Mouse (Mus musculus) MEL-GATA-1-ER (cell line): Measurements from ENCODE around the gene 4930452B06Rik.

Source experiments
- DNase-seq: peaks from one replicate; pipeline ENCODE4 v3.0.0-alpha.2; 2012; ENCODE audit warnings: low read depth; ENCODE audit errors: extremely low read depth

4930452B06Rik gene

DNA sequence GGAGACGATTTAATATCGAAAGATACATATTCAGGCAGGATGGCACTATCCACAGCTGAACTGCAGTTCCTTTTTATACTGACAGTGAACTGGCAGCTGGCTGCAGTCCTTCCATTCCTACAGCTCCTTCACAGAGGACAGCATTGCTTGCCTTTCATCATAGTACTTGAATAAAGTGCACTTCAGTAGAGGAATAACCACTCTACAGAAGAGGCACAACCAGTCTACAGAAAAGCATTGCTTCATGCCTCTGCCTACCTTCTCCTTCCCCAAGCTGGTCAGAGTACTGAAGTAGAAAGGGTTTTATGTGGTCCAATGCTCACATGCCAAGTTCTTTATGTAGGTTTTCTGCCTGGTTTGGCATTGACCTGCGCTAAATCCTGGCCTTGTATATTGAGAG is 130.0 kb downstream of the 4930452B06Rik start:
- no peak for DNase-seq

GRCm38 (mm10) chr14:8525232-8525631 is 140.8 kb downstream of the 4930452B06Rik start:
- DNase-seq = no peak

GRCm38 (mm10) chr14:8517681-8518080 is 148.4 kb downstream of the 4930452B06Rik start:
- no peak for DNase-seq

GRCm38 (mm10) chr14:8514071-8514470 is 152.0 kb downstream of the 4930452B06Rik start:
- no peak for DNase-seq

DNA sequence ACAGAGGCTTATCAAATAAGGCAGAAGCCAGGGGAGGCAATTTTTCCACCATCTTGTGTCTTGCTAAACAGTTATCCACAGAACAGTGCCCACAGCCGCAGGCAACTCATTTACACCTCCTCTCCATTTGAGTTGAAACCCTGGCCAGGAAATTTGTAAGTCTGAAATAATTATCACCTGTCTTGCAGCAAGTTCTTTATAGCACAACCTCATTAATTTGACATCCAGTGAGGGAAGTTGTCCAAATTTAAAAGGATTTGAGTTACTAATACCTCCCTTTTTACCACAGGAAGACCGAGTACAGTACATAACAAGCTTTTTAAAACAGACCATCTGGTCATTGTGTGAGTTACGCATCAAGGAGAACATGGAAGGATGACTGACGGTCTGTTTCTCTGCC is 154.8 kb downstream of the 4930452B06Rik start:
- no peak for DNase-seq

DNA sequence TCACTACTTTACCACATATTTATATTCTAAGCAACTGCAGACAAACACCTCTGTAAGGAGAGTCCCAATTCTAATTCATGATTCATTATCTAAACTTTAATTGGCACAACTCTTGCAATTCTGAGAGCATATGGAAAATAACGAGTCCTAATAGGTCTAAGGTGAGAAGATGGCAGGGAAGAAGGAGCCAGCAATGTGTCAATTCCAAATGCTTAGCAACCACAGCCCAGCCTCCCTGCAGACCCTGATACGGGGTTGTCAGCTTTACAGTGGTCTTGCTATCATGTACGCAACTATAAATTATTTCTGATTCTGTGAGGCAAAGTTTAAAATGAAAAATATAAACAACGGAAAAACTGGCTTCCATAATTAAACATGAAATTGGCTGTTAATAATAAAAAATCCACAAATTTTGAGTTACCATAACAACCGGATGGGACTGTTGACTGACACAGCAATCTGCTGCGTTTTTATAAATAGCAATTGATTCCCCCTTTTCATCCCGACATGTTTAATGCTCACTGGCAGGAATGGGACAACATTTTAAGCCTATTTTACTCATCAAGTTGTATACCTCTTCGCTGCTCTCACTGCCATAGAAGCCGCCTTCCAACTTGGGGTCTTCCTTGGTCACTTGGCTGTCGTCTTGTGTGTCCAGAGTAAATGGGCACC is 155.6 kb downstream of the 4930452B06Rik start:
- no peak for DNase-seq

GRCm38 (mm10) chr14:8508669-8509068 is 157.4 kb downstream of the 4930452B06Rik start:
- no peak for DNase-seq

DNA sequence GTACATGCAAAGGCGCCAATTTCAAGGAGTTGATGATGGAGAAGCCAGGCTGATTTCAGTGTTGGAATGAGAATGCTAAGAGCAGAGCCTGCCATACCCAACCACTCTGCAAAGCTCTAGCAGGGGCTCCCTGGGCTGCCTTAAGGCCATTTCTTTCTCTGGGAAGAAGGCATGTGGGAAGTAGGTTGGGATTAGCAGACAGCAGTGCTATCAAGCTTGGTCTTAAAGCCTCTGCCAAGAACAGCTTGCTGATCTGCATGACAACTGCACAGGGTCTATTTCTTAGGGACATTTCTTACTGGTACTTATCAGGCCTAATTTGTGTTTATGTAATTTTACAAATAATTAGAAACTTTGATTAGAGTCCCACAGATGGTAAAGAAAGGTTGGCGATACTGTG is 161.8 kb downstream of the 4930452B06Rik start:
- DNase-seq = no peak

GRCm38 (mm10) chr14:8503345-8503744 is 162.7 kb downstream of the 4930452B06Rik start:
- DNase-seq = no peak

DNA sequence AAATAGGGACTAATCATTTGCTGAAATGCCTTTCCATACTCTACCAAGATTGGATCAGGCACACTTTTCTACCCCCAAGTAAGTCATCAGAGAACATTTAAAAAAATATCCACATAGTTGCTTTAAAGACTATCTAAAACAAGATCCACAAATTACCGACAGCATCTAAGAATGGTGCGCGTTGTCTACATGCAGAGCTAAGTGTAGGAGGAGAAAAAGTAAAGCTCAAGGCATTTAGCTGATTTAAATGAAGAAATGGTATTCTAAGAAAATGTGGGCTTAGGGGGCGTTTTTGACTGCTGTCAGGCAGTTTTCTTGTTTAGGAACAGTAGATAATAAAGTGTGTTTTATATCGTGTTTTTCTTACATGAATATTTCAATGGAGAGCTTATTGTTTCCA is 163.5 kb downstream of the 4930452B06Rik start:
- no peak for DNase-seq

DNA sequence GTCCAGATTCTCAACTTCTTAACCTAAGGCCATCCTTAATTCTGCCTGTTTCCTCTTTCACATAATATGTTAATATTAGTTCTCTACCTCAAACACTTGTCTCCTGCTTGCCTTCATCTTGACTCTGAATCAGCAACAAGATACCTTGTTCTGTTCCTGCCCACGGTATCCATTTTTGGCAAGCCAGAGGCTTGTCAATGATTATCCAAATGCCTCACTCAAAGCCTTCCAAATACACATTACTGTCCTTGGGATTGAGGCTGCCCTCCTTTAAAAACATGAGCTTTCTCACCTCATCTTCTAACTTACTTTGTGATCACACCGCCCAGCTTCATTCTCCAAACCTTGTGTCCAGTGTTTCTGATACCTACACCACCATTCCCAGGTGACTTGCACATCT is 170.3 kb downstream of the 4930452B06Rik start:
- DNase-seq = no peak

- no peak for DNase-seq
Observed at GRCm38 (mm10) chr14:8494952-8495351, 171.1 kb downstream of the 4930452B06Rik start.

DNA sequence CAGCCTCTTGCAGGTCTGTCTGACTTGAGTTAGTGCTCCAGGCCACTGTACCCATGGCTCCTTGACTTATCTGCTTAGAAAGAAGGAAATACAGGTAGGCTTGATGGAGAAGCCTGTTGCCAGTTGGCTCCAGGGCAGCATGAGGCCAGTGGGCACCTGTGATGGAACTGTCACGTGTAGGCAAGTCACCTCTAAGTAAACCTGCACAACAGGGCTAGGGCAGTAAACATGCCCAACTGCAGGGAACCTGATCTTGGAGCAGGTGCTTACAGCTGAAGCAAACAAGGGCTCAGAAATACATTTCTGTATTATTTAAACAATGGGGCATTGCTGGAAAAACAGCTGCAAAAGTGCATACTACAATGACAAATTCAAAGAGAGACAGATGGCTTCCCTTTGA is 171.8 kb downstream of the 4930452B06Rik start:
- no peak for DNase-seq

GRCm38 (mm10) chr14:8478098-8478497 is 187.9 kb downstream of the 4930452B06Rik start:
- no peak for DNase-seq

DNA sequence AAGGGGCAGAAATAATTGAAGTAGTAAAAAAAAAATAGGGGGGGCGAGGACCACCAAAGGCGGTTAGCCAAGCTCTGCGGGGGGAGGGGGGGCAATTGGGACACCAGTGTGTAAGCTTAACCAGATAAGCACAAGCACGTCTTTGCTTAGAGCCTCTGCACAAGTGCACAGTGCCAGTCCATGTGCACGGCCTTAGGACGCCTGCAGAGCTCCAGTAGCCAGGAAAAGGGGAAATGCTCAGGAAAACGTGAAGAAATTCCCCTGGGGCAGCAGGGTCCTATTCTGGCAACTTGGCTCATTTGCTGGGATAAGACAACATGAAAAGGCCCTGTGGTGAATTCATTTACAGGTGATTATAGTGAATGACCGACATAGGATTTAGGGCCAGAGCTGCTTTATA is 188.7 kb downstream of the 4930452B06Rik start:
- DNase-seq = no peak

DNA sequence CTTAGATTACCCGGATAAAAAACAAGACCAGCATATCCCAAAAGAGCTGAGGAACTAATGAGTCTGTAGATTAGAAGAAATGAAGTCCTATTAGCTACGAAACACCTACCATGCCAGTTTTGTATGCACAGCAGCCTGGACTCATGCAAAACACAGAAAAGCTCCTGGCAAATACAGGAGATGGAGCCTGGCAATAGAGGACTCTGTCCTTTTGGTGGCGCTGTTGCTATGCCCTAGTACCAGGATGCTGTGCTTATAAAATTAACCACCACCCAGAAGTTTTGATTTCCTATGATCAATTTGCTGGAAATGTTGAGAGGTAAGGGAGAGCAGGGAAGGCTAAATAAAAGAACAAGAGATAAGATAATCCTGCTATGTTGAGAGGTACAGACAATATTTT is 189.4 kb downstream of the 4930452B06Rik start:
- no peak for DNase-seq

GRCm38 (mm10) chr14:8475851-8476250 is 190.2 kb downstream of the 4930452B06Rik start:
- DNase-seq = no peak

- DNase-seq = no peak
Observed at GRCm38 (mm10) chr14:8472884-8473283, 193.2 kb downstream of the 4930452B06Rik start.

- no peak for DNase-seq
Observed at GRCm38 (mm10) chr14:8464401-8465154, 201.5 kb downstream of the 4930452B06Rik start.

- no peak for DNase-seq
Observed at GRCm38 (mm10) chr14:8462973-8463372, 203.1 kb downstream of the 4930452B06Rik start.

- DNase-seq = no peak
Observed at GRCm38 (mm10) chr14:8462321-8462909, 203.6 kb downstream of the 4930452B06Rik start.
